Mouse (Mus musculus): ENCODE measurements around the gene Ttc37.

Gene Ttc37

GRCm38 (mm10) chr13:76141117-76141808, 42.7 kb downstream of the Ttc37 start:
- in situ Hi-C loops (cut with MboI; ENCODE audit: low pct_unique_long_range_greater_than_20kb in 1 of 2, low sequenced_read_pairs in 2 of 2, unreplicated experiment in 1 of 2) = no loop called here

- in situ Hi-C loops (cut with MboI; ENCODE audit: low pct_unique_long_range_greater_than_20kb in 1 of 2, low sequenced_read_pairs in 2 of 2, unreplicated experiment in 1 of 2) = no loop called here
Observed at GRCm38 (mm10) chr13:76150483-76150882, 51.9 kb downstream of the Ttc37 start.

- in situ Hi-C loops (cut with MboI; ENCODE audit: low pct_unique_long_range_greater_than_20kb in 1 of 2, low sequenced_read_pairs in 2 of 2, unreplicated experiment in 1 of 2) = no loop called here
Observed at GRCm38 (mm10) chr13:76157099-76157498, 58.6 kb downstream of the Ttc37 start.

- in situ Hi-C loops (cut with MboI; ENCODE audit: low pct_unique_long_range_greater_than_20kb in 1 of 2, low sequenced_read_pairs in 2 of 2, unreplicated experiment in 1 of 2) = no loop called here
Observed at GRCm38 (mm10) chr13:76157508-76157907, 59.0 kb downstream of the Ttc37 start.

GRCm38 (mm10) chr13:76160587-76160986, 62.1 kb downstream of the Ttc37 start:
- in situ Hi-C loops (cut with MboI; ENCODE audit: low pct_unique_long_range_greater_than_20kb in 1 of 2, low sequenced_read_pairs in 2 of 2, unreplicated experiment in 1 of 2) = no loop called here

- in situ Hi-C loops (cut with MboI; ENCODE audit: low pct_unique_long_range_greater_than_20kb in 1 of 2, low sequenced_read_pairs in 2 of 2, unreplicated experiment in 1 of 2) = no loop called here
Observed at GRCm38 (mm10) chr13:76174297-76174696, 75.8 kb downstream of the Ttc37 start.

GRCm38 (mm10) chr13:76178700-76179099, 80.2 kb downstream of the Ttc37 start:
- in situ Hi-C loops (cut with MboI; ENCODE audit: low pct_unique_long_range_greater_than_20kb in 1 of 2, low sequenced_read_pairs in 2 of 2, unreplicated experiment in 1 of 2) = no loop called here

- in situ Hi-C loops (cut with MboI; ENCODE audit: low pct_unique_long_range_greater_than_20kb in 1 of 2, low sequenced_read_pairs in 2 of 2, unreplicated experiment in 1 of 2) = no loop called here
Observed at GRCm38 (mm10) chr13:76187651-76188050, 89.1 kb downstream of the Ttc37 start.

GRCm38 (mm10) chr13:76189190-76189589, 90.7 kb downstream of the Ttc37 start:
- in situ Hi-C loops (cut with MboI; ENCODE audit: low pct_unique_long_range_greater_than_20kb in 1 of 2, low sequenced_read_pairs in 2 of 2, unreplicated experiment in 1 of 2) = no loop called here

GRCm38 (mm10) chr13:76190273-76190672, 91.7 kb downstream of the Ttc37 start:
- in situ Hi-C loops (cut with MboI; ENCODE audit: low pct_unique_long_range_greater_than_20kb in 1 of 2, low sequenced_read_pairs in 2 of 2, unreplicated experiment in 1 of 2) = no loop called here

- in situ Hi-C loops (cut with MboI; ENCODE audit: low pct_unique_long_range_greater_than_20kb in 1 of 2, low sequenced_read_pairs in 2 of 2, unreplicated experiment in 1 of 2) = no loop called here
Observed at GRCm38 (mm10) chr13:76194937-76195336, 96.4 kb downstream of the Ttc37 start.

GRCm38 (mm10) chr13:76195431-76196138, 97.1 kb downstream of the Ttc37 start:
- in situ Hi-C loops (cut with MboI; ENCODE audit: low pct_unique_long_range_greater_than_20kb in 1 of 2, low sequenced_read_pairs in 2 of 2, unreplicated experiment in 1 of 2) = no loop called here

GRCm38 (mm10) chr13:76197297-76197848, 98.8 kb downstream of the Ttc37 start:
- in situ Hi-C loops (cut with MboI; ENCODE audit: low pct_unique_long_range_greater_than_20kb in 1 of 2, low sequenced_read_pairs in 2 of 2, unreplicated experiment in 1 of 2) = no loop called here

- in situ Hi-C loops (cut with MboI; ENCODE audit: low pct_unique_long_range_greater_than_20kb in 1 of 2, low sequenced_read_pairs in 2 of 2, unreplicated experiment in 1 of 2) = loop anchor here in 1 of 2 experiments (25.0 kb wide), 1 partner anchor 487 kb away; no protein-coding TSS in a partner anchor
Observed at GRCm38 (mm10) chr13:76199943-76200342, 101.4 kb downstream of the Ttc37 start.

GRCm38 (mm10) chr13:76214928-76215327, 116.4 kb downstream of the Ttc37 start:
- in situ Hi-C loops (cut with MboI; ENCODE audit: low pct_unique_long_range_greater_than_20kb in 1 of 2, low sequenced_read_pairs in 2 of 2, unreplicated experiment in 1 of 2) = loop anchor here in 1 of 2 experiments (25.0 kb wide), 1 partner anchor 472 kb away; no protein-coding TSS in a partner anchor

GRCm38 (mm10) chr13:76215397-76215796, 116.9 kb downstream of the Ttc37 start:
- in situ Hi-C loops (cut with MboI; ENCODE audit: low pct_unique_long_range_greater_than_20kb in 1 of 2, low sequenced_read_pairs in 2 of 2, unreplicated experiment in 1 of 2) = loop anchor here in 1 of 2 experiments (25.0 kb wide), 1 partner anchor 472 kb away; no protein-coding TSS in a partner anchor

All from mouse embryonic stem cell (cell line).